Mouse (Mus musculus): ENCODE measurements around the gene Tars2. TPM values are rescaled to one million over a fixed set of nuclear protein-coding genes. Genes with fewer than 3 reads are reported as not detected.

The Tars2 gene
- polyA plus RNA-seq, 1 experiment from 2014 or later = 28.7 TPM

DNA sequence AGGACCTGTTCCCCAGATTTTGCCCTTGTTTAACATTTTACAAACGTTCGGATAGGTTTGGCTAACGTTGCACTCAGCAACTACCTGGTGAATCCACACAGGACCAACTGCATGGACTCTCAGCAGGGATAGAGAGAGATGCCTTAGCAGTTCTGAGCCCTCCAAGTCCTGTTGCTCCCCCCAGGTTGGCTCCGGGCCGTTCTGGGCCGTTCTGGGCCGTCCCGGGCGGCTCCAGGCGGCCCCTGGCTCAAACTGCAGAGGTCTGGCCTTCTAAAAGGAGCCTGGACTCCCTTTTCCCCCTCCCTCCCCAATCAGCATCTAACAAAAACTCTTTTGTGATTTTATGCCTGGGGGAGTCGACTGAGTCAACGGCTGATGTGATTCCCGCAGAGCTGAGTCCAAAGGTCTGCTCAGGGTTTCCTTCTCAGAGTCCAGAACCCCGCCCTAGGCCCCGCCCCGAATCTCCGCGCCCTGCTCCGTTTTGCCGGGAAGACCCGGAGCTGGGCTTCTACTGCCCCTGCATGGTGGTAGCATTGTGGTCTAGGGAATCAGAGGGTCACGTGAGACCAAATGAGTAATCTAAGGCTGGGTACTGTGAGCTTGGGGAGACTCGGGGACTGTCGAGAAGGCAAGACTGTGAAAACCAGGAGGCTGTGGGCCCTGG is 58.0 kb downstream of the Tars2 start:
- Histone ChIP-seq H3K4me2 (ENCODE audit: low read length) (peak overlapping the region; percentile 65), H3K27ac (peak overlapping the region; percentile 87), H3K4me1 (replicated peaks; ENCODE audit: insufficient read depth, low read length) (peaks cover 4% of the 10 kb centered on the region), H3K9ac (ENCODE audit: low read depth, low read length) (peak overlapping the region; percentile 55; the same call in 1 of the 2 replicates), H3K4me3 (replicated peaks; ENCODE audit: low read depth, low read length) (peak overlapping the region; percentile 21), H3K36me3 (ENCODE audit: insufficient read depth, low read length) (no peaks in the 10 kb centered on the region), H3K27me3 (ENCODE audit: insufficient read depth, low read length) (no peaks in the 10 kb centered on the region), H3K9me3 (replicated peaks; ENCODE audit: low read length) (no peaks in the 10 kb centered on the region)
- ATAC-seq (replicated peaks; ENCODE audit: low FRiP score, low read depth) (peak; percentile 94), DNase-seq (ENCODE audit: low spot score) (peak; percentile 92)
- peak; percentile 54 for TF ChIP-seq CTCF (IDR thresholded peaks at IDR 0.05; ENCODE audit: low read depth)
- 3% methylated on average over 24 of the region's 24 CpGs for WGBS

DNA sequence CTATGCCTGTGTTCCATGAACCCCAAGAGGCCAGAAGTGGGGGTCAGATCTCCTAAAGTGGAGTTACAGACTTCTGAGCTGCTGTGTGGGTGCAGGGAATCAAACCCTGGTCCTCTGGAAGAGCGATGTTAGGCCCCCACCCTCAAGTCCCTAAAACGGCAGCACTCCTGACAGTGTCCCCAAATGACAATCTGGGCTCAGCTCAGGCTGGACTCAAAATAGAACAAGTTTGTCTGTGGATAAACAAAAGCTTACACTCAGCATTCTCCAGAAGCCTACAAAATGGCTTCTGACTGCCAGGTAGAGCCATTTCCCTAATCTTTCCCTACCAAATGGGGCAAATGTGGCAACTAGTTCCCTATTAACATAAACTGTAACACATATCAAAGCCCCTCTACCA is 58.9 kb downstream of the Tars2 start:
- Histone ChIP-seq H3K9ac (ENCODE audit: low read depth, low read length) (no peak overlapping the region), H3K9me3 (replicated peaks; ENCODE audit: low read length) (no peaks in the 10 kb centered on the region), H3K4me2 (ENCODE audit: low read length) (no peak overlapping the region), H3K4me3 (replicated peaks; ENCODE audit: low read depth, low read length) (no peak overlapping the region), H3K27ac (0 out of 2 replicates have a peak overlapping the region, but pooled peaks have one; percentile 19), H3K4me1 (replicated peaks; ENCODE audit: insufficient read depth, low read length) (peaks cover 12% of the 10 kb centered on the region), H3K36me3 (ENCODE audit: insufficient read depth, low read length) (no peaks in the 10 kb centered on the region), H3K27me3 (ENCODE audit: insufficient read depth, low read length) (no peaks in the 10 kb centered on the region)
- ATAC-seq (replicated peaks; ENCODE audit: low FRiP score, low read depth) = no peak
- no peak for TF ChIP-seq CTCF (IDR thresholded peaks at IDR 0.05; ENCODE audit: low read depth)
- no peak for DNase-seq (ENCODE audit: low spot score)
- WGBS = 86% methylated on average over 2 of the region's 2 CpGs

DNA sequence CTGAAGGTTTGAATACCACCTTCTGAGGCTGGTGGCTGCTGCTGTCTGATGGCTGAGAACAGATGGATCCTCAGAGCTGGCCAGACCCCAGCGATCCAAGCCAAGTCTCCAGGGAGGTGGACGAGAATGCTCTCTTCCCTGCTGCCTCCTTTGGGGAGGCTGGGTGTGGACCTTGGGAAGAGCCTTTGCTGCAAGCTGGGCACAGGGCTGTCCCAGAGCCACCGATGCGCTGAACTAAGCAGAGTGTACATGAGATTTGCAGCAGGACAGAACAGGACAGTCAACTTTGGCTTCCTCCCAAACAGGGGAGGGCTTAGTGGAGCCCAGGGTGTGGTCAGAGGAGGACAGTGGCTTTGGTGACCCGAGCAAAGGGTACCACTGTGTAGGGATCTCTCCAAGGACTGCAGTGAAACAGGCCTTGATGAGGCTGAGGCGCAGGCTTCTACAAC is 59.7 kb downstream of the Tars2 start:
- Histone ChIP-seq H3K27ac (no peak overlapping the region; the same call in 1 of the 2 replicates), H3K9ac (ENCODE audit: low read depth, low read length) (no peak overlapping the region), H3K27me3 (ENCODE audit: insufficient read depth, low read length) (no peaks in the 10 kb centered on the region), H3K4me3 (replicated peaks; ENCODE audit: low read depth, low read length) (no peak overlapping the region), H3K4me1 (replicated peaks; ENCODE audit: insufficient read depth, low read length) (peaks cover 13% of the 10 kb centered on the region), H3K9me3 (replicated peaks; ENCODE audit: low read length) (no peaks in the 10 kb centered on the region), H3K36me3 (ENCODE audit: insufficient read depth, low read length) (no peaks in the 10 kb centered on the region), H3K4me2 (ENCODE audit: low read length) (no peak overlapping the region)
- TF ChIP-seq CTCF (IDR thresholded peaks at IDR 0.05; ENCODE audit: low read depth) = no peak
- ATAC-seq (replicated peaks; ENCODE audit: low FRiP score, low read depth) = no peak
- DNase-seq (ENCODE audit: low spot score) = no peak
- 61% methylated on average over 6 of the region's 6 CpGs for WGBS

DNA sequence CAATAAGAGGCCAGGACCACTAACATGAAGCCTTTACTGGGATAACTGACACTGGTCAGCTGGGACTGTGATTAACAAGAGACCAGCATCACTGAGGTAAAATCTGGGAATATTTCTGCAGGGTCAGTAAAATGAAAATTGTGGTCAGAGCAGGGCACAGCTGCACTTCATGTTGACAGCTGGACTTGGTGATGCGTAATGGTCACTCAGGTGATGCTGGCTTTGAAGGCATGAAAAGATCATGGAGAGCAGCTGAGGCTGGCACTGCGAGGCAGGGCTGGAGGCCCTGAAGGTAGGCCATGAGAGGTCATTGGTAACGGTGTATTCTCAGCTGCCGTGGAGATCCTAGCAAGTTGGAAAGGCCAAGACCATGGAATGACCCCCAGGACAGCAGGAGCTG is 61.7 kb downstream of the Tars2 start:
- Histone ChIP-seq H3K36me3 (ENCODE audit: insufficient read depth, low read length) (no peaks in the 10 kb centered on the region), H3K27me3 (ENCODE audit: insufficient read depth, low read length) (no peaks in the 10 kb centered on the region), H3K4me1 (replicated peaks; ENCODE audit: insufficient read depth, low read length) (peaks cover 13% of the 10 kb centered on the region), H3K4me2 (ENCODE audit: low read length) (no peak overlapping the region), H3K4me3 (replicated peaks; ENCODE audit: low read depth, low read length) (no peak overlapping the region), H3K9me3 (replicated peaks; ENCODE audit: low read length) (no peaks in the 10 kb centered on the region), H3K9ac (ENCODE audit: low read depth, low read length) (no peak overlapping the region), H3K27ac (no peak overlapping the region)
- TF ChIP-seq CTCF (IDR thresholded peaks at IDR 0.05; ENCODE audit: low read depth) = no peak
- ATAC-seq (replicated peaks; ENCODE audit: low FRiP score, low read depth) (no peak), DNase-seq (ENCODE audit: low spot score) (no peak)
- WGBS = 84% methylated on average over 4 of the region's 4 CpGs

DNA sequence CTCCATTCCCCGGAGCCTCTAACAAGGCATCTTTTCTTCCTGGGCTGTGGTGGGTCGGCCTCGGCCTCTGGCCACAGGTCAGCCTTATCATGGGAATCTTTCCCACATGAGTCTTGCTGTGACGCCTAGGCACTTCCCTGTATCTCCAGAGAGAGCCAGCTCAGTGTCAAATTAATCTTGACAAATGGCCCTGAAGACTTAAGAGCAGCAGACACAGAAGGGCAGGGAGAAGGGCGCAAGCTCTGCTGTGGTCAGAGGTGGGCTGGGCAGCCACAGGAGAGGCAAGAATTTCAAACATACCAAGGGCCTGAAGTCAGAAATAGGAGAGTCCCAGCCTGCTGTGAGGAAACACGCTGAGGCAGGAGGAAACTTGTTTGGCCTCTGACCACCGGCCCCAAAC is 63.6 kb downstream of the Tars2 start:
- ATAC-seq (replicated peaks; ENCODE audit: low FRiP score, low read depth) (no peak), DNase-seq (ENCODE audit: low spot score) (peak; percentile 68)

DNA sequence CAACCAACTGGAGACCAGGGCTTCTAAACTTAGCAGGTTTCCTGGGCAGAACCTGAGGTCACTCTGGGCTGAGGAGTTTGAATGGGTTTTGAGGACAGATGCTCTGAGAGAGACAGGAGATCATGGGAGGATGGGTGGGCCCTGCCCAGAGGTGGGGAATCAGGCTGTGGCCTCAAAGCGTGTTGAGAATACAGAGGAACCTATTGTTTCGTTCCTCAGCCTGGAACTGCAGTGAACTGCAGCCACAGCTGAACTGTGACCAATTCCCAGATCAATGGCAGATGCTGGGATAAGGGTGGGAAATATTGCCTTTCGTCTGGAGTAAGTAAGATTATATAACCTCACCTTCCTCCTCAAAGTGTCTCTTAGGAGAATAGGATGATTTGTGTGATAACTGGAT is 64.2 kb downstream of the Tars2 start:
- WGBS = 42% methylated on average over 3 of the region's 3 CpGs
- H3K9ac ChIP-seq (ENCODE audit: low read depth, low read length) = no peak overlapping the region
- TF ChIP-seq CTCF (IDR thresholded peaks at IDR 0.05; ENCODE audit: low read depth) = no peak
- DNase-seq (ENCODE audit: low spot score) (no peak), ATAC-seq (replicated peaks; ENCODE audit: low FRiP score, low read depth) (no peak)
- no peak overlapping the region for H3K4me3 ChIP-seq (replicated peaks; ENCODE audit: low read depth, low read length)
- peaks cover 9% of the 10 kb centered on the region; the same call in 1 of the 2 replicates for H3K4me1 ChIP-seq (replicated peaks; ENCODE audit: insufficient read depth, low read length)
- no peaks in the 10 kb centered on the region for H3K27me3 ChIP-seq (ENCODE audit: insufficient read depth, low read length)
- no peak overlapping the region for H3K4me2 ChIP-seq (ENCODE audit: low read length)
- H3K9me3 ChIP-seq (replicated peaks; ENCODE audit: low read length) = no peaks in the 10 kb centered on the region
- H3K27ac ChIP-seq = no peak overlapping the region
- H3K36me3 ChIP-seq (ENCODE audit: insufficient read depth, low read length) = no peaks in the 10 kb centered on the region

More for the DNA sequence above, 63.6 kb downstream of the Tars2 start:
- H3K4me2 ChIP-seq (ENCODE audit: low read length) = no peak overlapping the region
- no peak overlapping the region for H3K4me3 ChIP-seq (replicated peaks; ENCODE audit: low read depth, low read length)
- no peak for TF ChIP-seq CTCF (IDR thresholded peaks at IDR 0.05; ENCODE audit: low read depth)
- no peaks in the 10 kb centered on the region for H3K9me3 ChIP-seq (replicated peaks; ENCODE audit: low read length)
- H3K9ac ChIP-seq (ENCODE audit: low read depth, low read length) = no peak overlapping the region
- no peaks in the 10 kb centered on the region for H3K27me3 ChIP-seq (ENCODE audit: insufficient read depth, low read length)
- no peaks in the 10 kb centered on the region for H3K36me3 ChIP-seq (ENCODE audit: insufficient read depth, low read length)
- 21% methylated on average over 7 of the region's 7 CpGs for WGBS
- H3K4me1 ChIP-seq (replicated peaks; ENCODE audit: insufficient read depth, low read length) = peaks cover 9% of the 10 kb centered on the region; the same call in 1 of the 2 replicates
- no peak overlapping the region for H3K27ac ChIP-seq
